Mouse (Mus musculus) C3H10T1/2 (cell line): Measurements from ENCODE around the gene Trappc11. TPM values are rescaled to one million over a fixed set of nuclear protein-coding genes. Genes with fewer than 3 reads are reported as not detected.

Experiments used
- polyA plus RNA-seq, 2 experiments: library from polyadenylated mRNA; unstranded; fragments of >200 nt; fragmentation: generic; extraction: Trizol; gene quantifications; one replicate each; pipeline ENCODE4 v1.2.1; 2012; ENCODE audit warnings: missing spikeins in 2 of 2

Gene Trappc11
- polyA plus RNA-seq = 1 to 10 TPM; 1.0 to 9.5 TPM

GRCm38 (mm10) chr8:47533344-47534125 lies at the start of gene Trappc11, which contains the start of gene Rwdd4a:
Gene Trappc11 (minus strand): TSS chr8:47533470.
Gene Rwdd4a (plus strand): TSS chr8:47533664.

GRCm38 (mm10) chr8:47446312-47447046 lies 86.8 kb downstream of the Trappc11 start, which contains the start of gene Stox2:
Gene Stox2 (minus strand): TSS chr8:47446362.

Other genes with a start within 250 kb of the Trappc11 start
- gene Stox2, start 87.1 kb downstream of the Trappc11 start, polyA plus RNA-seq = not detected
- gene Rwdd4a, start 194 bp upstream of the Trappc11 start, polyA plus RNA-seq = 1 to 10 TPM; 8.0 to 8.1 TPM
- 1 to 10 TPM; 1.6 to 8.1 TPM for gene Ing2, start 142.1 kb upstream of the Trappc11 start, polyA plus RNA-seq
- gene Cdkn2aip, start 180.5 kb upstream of the Trappc11 start, polyA plus RNA-seq = 1 to 10 TPM in 1 of 2 experiments, under 1 TPM in 1; 0.21 to 1.7 TPM